Mouse (Mus musculus): ENCODE results near the gene Larp7.

The Larp7 gene

DNA sequence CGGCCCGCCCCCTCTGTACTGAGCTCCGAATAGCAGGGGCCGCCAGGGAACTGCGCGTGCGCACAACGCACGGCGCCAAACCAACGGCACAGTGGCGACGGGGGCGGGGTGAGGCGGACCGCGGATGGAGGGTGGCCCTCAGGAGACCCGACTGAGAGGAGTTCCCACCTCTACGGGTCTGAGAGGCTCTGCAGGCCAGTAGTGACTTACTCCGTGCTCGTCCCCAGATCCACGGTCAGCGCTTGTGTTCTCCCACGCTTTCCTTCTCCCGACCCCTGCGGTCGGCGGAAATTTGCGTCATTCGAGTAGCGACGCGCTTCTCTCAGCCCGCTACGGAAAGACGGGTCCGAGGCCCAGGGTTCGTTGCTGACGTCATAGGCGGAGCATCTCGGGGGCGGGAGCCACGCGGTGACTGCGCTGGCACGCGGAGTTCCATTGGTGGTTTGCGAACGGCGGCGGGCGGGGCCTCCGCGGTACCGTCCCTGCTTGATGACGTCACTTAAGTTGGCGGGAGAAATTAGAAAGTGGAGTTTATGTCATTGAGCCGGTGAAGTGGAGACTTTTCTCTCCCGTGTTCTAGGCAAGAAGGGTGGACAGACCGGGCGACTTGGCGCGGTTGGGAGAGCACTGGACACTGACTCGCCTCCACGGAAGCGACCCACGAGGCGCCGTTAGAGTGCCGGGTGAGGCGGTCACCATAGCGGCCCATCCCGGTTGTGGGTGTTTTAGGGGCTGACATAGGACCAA lies at the start of gene Larp7, which contains the start of gene Zgrf1:
TSS of gene Larp7 (minus strand) at position 377 of the 747 bp plus-strand sequence.
TSS of gene Zgrf1 (plus strand) at position 517 of the 747 bp plus-strand sequence.
- peak; percentile 95 to 99 for DNase-seq (ENCODE audit: low spot score in 2 of 2)

DNA sequence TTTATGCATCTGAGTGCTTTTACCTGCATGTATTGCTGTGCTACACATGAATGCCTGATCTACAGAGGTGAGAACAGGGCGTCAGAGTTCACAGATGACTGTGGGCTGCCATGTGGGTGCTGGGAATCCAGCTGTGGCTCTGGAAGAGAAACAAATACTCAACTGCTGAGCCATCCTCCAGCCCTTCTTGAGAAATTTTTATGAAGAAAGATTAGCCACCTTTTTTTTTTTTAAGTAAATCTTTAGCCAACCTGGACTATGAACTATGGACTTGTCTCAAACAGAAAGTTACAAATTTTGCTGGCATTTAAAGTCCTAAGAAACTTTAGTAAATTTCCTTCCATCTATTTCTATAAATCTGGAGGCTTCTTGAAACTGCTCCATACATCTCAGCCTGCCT lies 44.0 kb upstream of the Larp7 start:
- DNase-seq (ENCODE audit: low spot score in 2 of 2) = no peak

DNA sequence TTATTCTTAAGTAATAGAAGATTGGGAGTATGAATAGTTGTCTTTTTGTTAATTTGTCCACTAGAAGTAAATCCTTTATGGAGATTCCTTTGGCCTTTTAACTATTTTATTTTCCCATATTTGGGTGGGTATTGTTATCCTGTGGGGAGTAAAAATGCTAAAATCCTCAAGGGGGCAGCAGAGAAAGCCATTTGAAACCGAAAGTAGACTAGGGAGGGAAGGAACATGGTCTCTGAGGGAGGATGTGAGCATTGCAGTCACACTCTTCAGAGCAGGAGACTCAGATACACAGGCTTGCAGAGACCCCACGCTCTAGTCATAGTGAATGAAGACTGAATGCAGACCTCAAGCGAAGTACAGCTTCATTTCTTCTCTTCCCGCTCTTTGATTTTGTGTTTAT lies 19.4 kb upstream of the Larp7 start:
- DNase-seq (ENCODE audit: low spot score in 2 of 2) = peak in 1 of 2 experiments; percentile 20

DNA sequence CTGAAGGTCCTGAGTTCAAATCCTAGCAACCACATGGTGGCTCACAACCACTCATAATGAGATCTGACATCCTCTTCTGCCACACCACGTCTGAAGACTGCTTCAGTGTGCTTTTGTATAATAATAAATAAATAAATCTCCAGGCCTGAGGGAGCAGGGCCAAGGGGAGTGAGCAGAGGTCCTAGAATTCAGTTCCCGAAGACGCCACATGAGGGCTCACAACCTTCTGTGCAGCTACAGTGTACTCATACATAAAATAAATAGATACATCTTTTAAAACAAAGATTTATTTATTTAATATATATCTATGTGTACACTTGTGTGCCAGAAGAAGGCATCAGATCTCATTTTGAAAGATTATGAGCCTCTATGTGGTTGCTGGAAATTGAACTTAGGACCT lies 12.0 kb upstream of the Larp7 start:
- DNase-seq (ENCODE audit: low spot score in 2 of 2) = no peak

DNA sequence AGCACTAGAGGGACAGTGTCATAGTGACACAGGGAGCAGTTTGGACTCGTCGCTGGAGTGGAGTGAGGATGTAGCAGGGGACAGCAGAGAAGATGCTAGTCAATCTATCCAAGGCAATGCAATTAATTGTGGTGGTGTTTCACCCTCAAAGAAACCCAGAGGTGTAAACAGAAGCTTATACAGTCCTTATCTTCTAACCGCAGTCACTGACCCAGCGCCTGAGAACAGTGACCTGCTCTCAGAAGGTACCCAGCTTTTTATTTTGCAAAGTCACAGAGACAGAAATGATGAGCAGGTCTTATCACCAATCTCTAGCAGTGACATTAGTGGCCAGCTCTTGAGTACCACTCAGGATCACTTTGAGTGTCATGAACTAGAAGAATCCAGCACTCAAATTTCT lies 9.8 kb upstream of the Larp7 start:
- no peak for DNase-seq (ENCODE audit: low spot score in 2 of 2)

DNA sequence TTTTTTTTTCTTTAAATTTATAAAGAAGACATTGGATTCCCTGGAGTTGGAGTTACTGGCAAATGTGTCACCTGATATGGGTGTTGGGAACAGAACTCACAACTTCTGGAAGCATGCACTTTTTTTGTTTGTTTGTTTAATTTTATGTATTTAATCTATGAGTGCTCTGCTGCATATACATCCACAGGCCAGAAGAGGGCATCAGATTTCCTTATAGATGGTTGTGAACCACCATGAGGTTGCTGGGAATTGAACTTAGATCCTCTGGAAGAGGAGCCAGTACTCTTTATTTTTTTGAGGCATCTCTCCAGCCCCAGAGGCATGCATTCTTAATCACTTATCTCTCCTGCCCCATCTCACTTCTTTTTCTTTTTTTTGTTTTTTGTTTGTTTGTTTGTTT lies 5.1 kb upstream of the Larp7 start:
- no peak for DNase-seq (ENCODE audit: low spot score in 2 of 2)

DNA sequence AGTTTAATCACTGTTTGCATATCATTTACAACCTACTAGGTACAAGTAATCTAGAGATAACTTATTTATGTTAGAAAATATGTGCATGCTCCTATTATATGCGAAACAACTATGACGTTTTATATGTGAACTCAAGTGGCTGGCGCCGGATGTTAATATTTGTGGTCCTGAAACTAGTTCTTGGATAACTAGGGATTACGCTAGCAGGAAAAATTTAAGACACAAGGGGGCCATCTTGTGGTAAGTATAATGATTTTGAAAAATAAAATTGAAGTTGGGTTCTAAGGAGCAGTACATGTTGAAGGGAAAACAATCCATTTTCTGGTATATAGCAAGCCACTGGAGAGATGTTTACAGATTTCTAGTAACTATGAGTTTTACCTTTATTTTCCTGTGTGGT lies 1.6 kb upstream of the Larp7 start:
- no peak for DNase-seq (ENCODE audit: low spot score in 2 of 2)

DNA sequence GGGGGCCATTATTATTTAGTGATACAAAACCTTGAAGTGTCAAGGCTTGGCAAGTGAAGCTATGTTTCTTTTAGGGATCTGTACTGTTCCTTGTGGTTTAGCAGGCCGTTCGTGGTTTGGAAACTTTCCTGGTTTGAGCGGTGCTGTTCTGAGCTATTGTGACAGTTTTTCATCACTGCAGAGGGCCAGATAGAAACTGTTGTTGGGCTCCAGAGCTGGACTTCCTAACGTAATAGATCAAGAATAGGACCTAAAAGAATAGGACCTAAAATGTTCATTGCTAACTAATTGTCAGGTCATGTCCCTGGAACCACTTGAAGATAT lies 533 bp upstream of the Larp7 start:
- no peak for DNase-seq (ENCODE audit: low spot score in 2 of 2)

DNA sequence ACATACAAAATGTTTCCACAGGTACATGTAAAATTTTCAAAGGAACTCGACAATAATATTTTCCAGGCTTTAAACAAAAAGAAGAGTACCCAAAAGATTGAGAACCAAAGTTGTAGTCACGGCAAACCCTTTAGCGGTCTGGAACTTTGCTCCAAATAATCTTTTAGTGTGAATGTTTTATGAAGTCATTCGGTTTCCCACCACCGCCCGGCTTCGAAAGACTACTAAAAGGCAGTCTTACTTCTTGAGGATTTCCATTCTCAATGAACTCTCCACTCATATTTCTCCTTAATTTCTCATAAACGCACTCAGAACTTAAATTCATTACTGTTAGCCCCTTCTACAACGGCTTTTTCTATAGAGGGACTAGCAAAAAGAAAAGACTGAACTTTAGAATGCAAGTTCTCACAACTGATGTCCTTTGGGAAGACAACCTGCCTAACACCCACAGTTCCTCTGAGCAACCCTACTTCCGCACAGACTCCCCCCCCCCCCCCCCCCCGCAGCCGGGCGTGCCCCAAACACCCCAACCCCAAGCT lies 646 bp downstream of the Larp7 start:
- no peak for DNase-seq (ENCODE audit: low spot score in 2 of 2)

DNA sequence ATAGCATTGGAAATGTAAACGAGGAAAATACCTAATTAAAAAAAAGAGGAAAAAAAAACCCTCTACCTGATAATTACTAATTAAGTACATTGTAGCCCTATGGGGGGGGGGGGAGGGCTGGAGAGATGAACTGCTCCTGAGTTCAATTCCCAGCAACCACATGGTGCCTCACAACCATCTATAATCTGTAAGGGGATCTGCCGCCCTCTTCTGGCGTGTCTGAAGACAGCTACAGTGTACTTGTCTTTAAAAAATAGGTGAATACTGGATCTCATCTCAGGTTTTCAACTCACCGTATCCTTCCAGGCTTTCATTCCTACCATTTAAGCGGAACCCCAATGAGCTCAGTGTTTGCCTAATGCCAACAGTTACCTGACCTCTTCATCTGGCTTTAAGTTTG lies 5.3 kb downstream of the Larp7 start:
- DNase-seq (ENCODE audit: low spot score in 2 of 2) = peak in 1 of 2 experiments; percentile 21

DNA sequence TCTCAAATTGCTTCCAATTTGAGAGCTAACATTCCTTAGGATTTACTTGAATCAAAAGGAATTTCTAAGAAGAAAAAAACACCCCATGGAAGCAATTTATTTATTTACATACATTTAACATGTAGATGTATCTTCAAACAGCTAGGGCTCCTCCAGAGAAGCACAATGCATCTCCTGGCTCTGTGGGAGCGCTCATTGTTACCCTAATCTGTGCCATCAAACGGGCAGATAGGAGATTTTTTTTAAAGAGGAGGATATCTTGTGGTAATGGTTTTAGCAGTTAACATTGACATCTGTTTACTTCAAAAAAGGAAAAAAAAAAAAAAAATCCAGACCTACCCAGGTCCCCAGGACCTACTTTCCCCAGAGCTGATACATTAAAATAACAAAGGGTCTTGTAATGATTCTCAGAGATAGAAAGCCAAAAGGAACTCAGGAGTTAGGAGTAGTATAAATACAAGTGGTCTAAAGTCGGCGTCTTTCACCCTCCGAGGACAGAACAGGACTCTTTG lies 8.5 kb downstream of the Larp7 start:
- no peak for DNase-seq (ENCODE audit: low spot score in 2 of 2)

DNA sequence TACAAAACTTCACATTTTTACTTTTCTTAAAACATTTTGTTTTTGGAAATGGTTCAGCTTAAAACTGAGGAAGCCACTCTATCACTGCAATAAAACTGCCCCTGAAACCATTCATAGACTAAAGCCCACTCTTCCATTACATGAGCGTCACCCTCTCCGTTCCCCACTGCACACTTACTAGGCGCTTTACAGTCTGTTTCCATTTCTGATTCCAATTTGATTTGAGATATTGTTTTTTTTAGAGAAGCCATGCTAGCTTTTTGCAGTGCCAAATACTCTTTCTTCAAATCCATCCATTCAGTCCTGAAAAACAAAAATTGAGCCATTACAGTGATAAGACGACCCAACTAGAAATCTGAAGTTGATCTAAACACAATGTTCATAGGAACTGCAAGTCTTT lies 9.2 kb downstream of the Larp7 start:
- no peak for DNase-seq (ENCODE audit: low spot score in 2 of 2)

DNA sequence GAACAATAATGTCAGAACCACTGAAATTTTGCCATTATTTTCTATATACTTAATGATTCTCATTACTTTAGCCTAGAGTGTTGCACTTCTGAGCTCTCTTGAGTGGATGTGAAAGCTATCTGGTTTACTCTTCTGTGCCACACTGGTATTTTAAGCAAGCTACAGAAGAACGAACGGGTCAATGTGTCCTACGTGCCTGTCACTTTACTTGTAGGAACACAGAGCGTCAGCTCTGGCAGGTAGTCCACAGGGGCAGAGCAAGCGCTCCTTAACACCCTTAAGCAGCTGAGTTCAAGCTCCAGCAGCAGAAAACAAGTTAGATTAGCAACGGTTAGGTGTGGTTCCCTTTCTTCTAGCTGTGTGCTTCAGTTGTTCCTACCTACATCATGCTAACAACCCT lies 14.0 kb downstream of the Larp7 start:
- DNase-seq (ENCODE audit: low spot score in 2 of 2) = no peak

DNA sequence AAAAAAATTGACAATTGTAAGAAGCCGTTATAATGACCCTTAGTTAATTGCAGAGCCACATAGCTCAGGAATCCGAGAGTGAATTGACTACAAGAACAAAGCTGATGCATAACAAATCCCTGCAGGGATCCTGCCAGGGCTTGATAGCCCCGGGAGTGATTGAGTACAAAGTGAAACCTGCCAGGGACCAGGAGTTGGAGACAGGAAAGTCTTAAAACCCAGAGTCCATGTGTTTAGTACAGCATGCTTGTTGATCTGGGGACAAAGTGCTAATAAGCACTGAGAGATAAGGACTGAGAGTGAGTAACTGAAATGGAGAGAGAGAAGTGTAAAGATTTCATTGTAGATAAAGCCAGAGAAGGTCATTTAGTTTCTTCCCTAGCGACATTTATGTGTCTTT lies 22.9 kb downstream of the Larp7 start:
- DNase-seq (ENCODE audit: low spot score in 2 of 2) = no peak

DNA sequence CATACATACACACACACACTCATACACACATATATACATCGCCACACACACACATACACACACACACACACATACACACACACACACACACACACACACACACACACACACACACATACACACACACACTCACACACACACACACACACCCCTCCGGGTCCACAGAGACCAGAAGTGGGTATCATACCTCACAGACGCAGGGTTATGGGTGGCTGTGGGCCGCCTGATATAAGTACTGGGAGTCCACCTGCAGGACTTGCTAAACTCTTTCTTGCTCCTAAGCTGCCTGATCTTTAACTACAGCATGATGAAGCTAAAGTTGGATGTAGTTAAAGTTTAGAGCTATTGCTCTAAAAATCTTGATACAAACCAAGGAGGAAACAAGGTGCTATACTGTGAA lies 23.3 kb downstream of the Larp7 start:
- no peak for DNase-seq (ENCODE audit: low spot score in 2 of 2)

DNA sequence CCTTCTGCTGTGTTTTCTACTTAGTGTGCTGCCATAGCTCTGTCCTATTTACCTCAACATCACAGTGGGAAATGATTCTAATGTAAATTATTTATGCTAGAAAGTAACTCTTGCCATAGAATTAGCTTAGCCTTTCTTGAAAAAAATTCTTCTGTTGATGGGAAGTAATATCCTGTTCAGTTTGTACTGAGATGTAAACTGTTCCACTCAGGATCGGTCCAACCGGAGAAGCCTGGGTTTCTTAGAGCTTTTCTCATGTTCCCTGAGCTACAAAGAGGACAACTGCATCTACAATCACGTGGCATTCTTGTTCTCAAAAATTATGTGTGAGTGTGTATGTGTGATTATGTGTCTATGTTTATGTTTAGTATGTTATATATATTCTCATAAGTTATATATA lies 23.9 kb downstream of the Larp7 start:
- no peak for DNase-seq (ENCODE audit: low spot score in 2 of 2)

DNA sequence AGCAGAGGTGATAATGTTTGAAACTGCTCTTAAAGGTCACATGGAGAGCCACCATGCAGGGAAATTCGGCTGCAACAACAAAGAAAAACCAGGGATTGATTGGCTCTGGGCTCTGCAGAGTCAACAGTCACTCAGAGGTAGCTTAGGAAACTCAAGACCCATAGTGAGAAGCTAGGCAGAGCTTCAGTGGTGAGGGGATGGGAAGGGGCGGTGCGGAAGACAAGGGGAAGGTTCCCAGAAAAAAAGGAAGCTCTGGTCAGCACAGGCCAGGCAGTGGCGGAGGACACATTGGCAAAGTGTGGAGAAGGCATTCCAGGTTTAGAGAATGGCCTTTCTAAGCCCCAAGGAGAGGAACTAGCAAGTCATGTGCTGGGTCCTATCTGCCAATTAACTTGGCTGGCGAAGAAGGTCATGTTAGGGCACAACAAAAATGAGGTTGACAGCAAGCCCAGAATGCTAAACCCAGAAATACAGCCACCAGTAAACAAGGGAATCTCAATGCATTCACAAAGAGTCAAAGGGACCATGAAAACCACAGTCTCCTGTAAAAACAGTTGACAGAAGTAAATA lies 25.6 kb downstream of the Larp7 start:
- no peak for DNase-seq (ENCODE audit: low spot score in 2 of 2)

DNA sequence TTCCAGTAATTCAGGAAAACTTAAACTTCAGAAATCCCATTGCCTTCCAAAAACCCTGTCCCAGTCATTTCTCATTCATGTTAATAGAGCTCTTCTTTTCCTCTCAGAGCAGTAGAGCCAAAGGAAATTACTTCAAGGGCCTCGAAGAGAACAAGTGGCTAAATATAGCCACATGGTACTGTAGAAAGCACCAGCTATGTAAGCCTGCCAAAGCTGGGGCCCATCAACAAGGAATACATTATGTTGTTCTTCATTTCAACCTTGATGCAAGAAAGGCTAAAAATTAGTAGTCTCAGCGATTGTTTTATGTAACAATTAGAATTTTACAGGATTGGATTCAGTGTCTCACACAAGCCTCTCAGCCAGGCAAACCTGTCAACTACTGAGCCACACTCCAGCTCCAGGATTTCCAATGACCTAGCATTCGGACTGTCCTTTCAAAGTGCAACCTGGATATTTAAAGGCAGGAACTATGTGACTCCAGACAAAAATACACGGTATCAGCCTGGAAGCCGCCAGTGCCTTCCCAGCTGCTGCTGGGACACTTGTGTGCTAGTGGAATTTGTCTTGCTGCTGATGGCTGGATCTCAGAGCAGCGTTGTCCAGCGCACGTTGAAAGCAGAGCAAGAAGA lies 27.8 kb downstream of the Larp7 start:
- DNase-seq (ENCODE audit: low spot score in 2 of 2) = no peak

DNA sequence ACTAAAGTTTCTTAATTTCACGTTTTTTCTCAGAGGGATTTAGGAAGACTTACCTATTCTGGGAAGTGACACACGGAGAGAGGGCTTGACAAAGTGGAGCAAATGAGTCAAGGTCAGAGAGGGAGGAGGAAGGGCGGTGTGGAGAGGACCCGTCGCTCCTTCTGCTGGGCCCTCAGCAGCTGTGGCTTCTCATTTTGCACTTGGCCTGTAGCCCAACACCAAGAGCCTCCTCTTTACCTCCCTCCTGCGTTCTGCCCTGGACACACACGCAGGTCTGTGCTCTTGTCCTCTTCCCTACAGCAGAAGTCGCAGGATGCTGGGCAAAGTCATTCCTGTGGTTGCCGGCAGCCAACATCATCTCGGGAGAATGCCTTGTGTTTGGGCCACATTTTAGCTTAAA lies 32.0 kb downstream of the Larp7 start:
- no peak for DNase-seq (ENCODE audit: low spot score in 2 of 2)

DNA sequence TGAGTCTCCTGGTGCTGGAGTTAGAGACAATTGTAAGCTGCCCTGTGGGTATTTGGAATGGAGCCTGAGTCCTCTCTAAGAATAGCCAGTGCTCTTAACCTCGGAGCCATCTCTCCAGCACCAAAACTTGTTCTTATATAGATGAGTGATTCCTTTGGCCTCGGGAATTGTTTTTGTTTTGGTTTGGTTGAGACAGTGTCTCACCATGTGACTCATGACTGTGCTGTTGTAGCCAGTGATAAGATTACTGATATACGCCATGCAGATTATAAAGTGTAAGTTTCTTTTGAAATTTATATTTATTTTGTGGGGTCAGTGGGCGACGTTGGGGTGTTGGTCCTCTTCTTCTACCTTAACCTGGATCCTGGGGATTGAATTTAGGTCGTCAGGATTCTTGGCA lies 32.8 kb downstream of the Larp7 start:
- no peak for DNase-seq (ENCODE audit: low spot score in 2 of 2)

DNA sequence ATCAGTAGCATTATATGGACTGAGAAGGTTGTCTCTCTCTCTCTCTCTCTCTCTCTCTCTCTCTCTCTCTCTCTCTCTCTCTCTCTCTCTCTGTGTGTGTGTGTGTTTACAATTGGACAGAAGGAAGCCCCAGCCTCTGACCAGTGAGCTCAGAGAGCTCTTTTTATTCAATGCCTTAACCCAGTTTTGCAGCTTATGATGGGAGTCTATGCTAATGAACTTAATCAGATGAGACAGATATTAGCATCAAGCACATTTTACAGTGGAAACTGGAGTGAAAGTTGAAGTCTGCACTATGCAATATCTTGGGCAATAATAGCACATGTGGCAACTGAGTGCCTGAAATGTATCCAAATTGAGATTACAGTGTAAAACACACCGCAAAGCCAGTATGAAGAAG lies 37.9 kb downstream of the Larp7 start:
- DNase-seq (ENCODE audit: low spot score in 2 of 2) = no peak

DNA sequence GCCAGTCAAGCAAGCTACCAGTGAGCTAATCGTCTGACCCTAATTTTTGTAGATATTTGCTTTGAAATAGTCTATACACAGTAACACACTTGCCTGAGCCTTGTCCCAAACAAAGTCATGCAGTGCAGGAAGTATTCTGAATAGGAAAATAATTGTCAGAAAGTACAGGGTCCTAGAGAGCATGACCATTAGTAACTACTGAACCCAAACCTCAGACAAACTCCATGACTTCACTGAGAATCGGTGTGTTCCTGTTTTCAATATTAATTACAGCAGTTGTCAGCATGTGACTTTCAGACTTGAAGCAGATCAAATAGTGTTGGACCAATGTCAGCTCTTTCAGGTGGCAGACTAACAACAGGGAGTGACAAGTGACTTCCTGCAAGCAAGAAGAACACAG lies 39.5 kb downstream of the Larp7 start:
- no peak for DNase-seq (ENCODE audit: low spot score in 2 of 2)

DNA sequence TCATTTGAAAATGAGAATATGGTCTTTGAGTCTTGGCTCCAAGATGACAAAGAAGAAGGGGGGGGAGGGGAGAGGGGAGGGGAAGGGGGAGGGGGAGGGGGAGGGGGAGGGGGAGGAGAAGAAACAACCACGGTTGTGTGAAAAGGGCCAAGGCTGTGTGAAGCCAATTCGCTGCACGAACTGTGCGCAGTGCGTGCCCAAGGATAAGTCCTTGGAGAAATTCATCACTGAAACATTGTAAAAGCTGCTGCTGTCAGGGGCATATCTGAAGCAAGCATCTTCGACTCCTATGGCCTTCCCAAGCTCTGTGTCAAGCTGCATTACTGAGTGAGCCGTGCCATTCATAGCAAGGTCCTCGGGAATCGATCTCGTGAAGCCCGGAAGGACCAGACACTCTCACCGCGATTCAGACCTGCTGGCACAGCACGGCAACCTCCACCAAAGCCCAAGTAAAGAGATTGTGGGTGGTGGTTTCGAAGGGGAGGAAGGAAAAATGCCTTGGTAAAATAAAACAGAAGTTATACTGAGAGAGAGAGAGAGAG lies 40.3 kb downstream of the Larp7 start:
- DNase-seq (ENCODE audit: low spot score in 2 of 2) = no peak

Data from cerebellum, postnatal 4 days (tissue).